Mouse (Mus musculus): Measurements from ENCODE around the gene Chrm3.

DNA sequence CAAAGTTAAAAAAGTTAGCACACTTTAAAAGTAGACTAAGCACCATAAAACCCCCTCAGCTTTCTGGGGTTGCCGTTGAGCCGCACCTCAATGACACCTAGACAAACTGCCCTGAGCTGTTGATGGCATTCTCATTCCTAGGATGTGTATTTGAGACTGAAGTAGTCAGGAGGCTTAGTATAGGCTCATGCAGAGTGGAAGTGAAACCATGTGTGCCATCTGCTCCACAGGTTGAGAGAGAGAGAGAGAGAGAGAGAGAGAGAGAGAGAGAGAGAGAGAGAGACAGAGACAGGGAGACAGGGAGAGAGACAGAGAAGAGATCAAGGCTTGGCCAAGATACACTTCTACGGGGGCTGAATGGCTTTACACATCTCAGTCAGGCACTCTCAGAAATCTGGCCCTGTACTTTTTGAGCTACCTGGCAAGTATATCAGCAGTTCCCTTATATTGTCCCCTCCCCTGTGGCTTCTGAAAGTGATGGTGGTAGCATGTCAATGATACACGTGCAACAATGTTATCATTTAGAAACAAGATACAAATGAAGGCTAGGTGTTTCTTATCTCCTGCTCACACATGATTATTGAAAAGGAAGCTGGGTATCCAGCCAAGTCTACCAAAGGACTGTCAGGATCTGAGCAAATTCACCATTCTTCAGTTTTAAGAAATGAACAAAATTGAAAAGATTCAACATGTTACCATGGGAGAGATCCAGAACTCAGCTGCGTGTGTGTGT, 459.8 kb downstream of the Chrm3 start:
- no peak for TF ChIP-seq CTCF (IDR thresholded peaks at IDR 0.05; ENCODE audit: extremely low read depth, insufficient read length, insufficient replicate concordance, low read depth, low read length)
- no peak for TF ChIP-seq POLR2A (IDR thresholded peaks at IDR 0.05; ENCODE audit: low read depth, low read length)

All from small intestine, adult 2 months (tissue).